In genomic region chr11:80522852-80523251, GRCm38 (mm10) we compare ENCODE assay signal across 13 mouse cellular contexts. TPM values are rescaled to one million over a fixed set of nuclear protein-coding genes. Genes with fewer than 3 reads are reported as not detected.
DNase-seq lines count a peak whose midpoint lies in the region; ATAC-seq and TF ChIP-seq lines count a peak whose summit lies in the region.
"Had no signal": no experiment of that assay in that cellular context is flagged by ENCODE, and none has a peak within 500 bp of the region (broad histone marks: within the 10 kb centered on the region; RNA-seq: fewer than 3 reads in every experiment).

No protein-coding gene starts in this region.

- no peak overlapping the region for H3K27ac ChIP-seq in heart, embryonic 11.5 days (ENCODE audit: low read depth, low read length)
- peak overlapping the region; percentile 81 for H3K27ac ChIP-seq in lung, embryonic 16.5 days (ENCODE audit: low read length)
- peak overlapping the region; percentile 25; the same call in 1 of the 2 replicates for H3K27ac ChIP-seq in liver, embryonic 15.5 days (replicated peaks)
- no peak overlapping the region for H3K27ac ChIP-seq in thymus, adult 2 months (ENCODE audit: control insufficient read depth, insufficient read depth, low read length)
- H3K27ac ChIP-seq: embryonic facial prominence, embryonic 12.5 days; hindbrain, embryonic 13.5 days; neural tube, embryonic 13.5 days had no signal

- H3K4me2 ChIP-seq in heart, embryonic 11.5 days: no peak overlapping the region
- H3K4me2 ChIP-seq in lung, embryonic 16.5 days (ENCODE audit: low read depth, low read length): no peak overlapping the region
- H3K4me2 ChIP-seq in liver, embryonic 15.5 days: no peak overlapping the region
- H3K4me2 ChIP-seq: embryonic facial prominence, embryonic 12.5 days; hindbrain, embryonic 13.5 days; neural tube, embryonic 13.5 days had no signal

- no peak for TF ChIP-seq POLR2A in thymus, adult 2 months (IDR thresholded peaks at IDR 0.05; ENCODE audit: control insufficient read depth, extremely low read depth, insufficient read depth, low read length, poor library complexity)

- H3K36me3 ChIP-seq in heart, embryonic 11.5 days (ENCODE audit: control insufficient read depth, insufficient read depth, low read length): no peaks in the 10 kb centered on the region
- H3K36me3 ChIP-seq in lung, embryonic 16.5 days (ENCODE audit: control insufficient read depth, insufficient read depth, low read length): no peaks in the 10 kb centered on the region
- no peaks in the 10 kb centered on the region for H3K36me3 ChIP-seq in liver, embryonic 15.5 days (replicated peaks)
- H3K36me3 ChIP-seq in thymus, adult 2 months (ENCODE audit: control insufficient read depth, insufficient read depth, low read length): no peaks in the 10 kb centered on the region
- H3K36me3 ChIP-seq: embryonic facial prominence, embryonic 12.5 days; hindbrain, embryonic 13.5 days; neural tube, embryonic 13.5 days had no signal

- no peak for TF ChIP-seq CTCF in thymus, adult 2 months (IDR thresholded peaks at IDR 0.05; ENCODE audit: borderline replicate concordance, control insufficient read depth, extremely low read depth, insufficient read depth, low read length, poor library complexity)

- 27% methylated on average over 2 of the region's 2 CpGs for WGBS in heart, embryonic 11.5 days (ENCODE audit: insufficient replicate concordance)
- WGBS in lung, embryonic 16.5 days: 14% methylated on average over 2 of the region's 2 CpGs
- WGBS in liver, embryonic 15.5 days (ENCODE audit: insufficient replicate concordance): 13% methylated on average over 2 of the region's 2 CpGs
- WGBS in thymus, adult 2 months: 49% methylated on average over 2 of the region's 2 CpGs

- intact Hi-C loops in left cerebral cortex, postnatal 10 days (cut with DNase I): loop anchor here (5.0 kb wide), 1 partner anchor 34 kb away; no protein-coding TSS in a partner anchor

- no peak overlapping the region for H3K9ac ChIP-seq in heart, embryonic 11.5 days (ENCODE audit: low read depth, low read length)
- no peak overlapping the region for H3K9ac ChIP-seq in lung, embryonic 16.5 days (ENCODE audit: low read length)
- H3K9ac ChIP-seq in liver, embryonic 15.5 days: no peak overlapping the region
- H3K9ac ChIP-seq: embryonic facial prominence, embryonic 12.5 days; forebrain, postnatal 0 days; hindbrain, embryonic 13.5 days; neural tube, embryonic 13.5 days had no signal

- DNase-seq in heart, adult 11 months: peak; percentile 91
- DNase-seq in lung, postnatal 14 days: no peak
- DNase-seq in thymus, adult 2 months: no peak
- no peak for DNase-seq in gastrocnemius, adult 8-10 months (ENCODE audit: low spot score in 2 of 2)
- DNase-seq in left cerebral cortex, postnatal 10 days (ENCODE audit: extremely low spot score in 1 of 2, low spot score in 2 of 2): no peak
- DNase-seq: forebrain, postnatal 0 days; spleen, adult 18-20 months had no signal

- no peaks in the 10 kb centered on the region for H3K9me3 ChIP-seq in heart, embryonic 11.5 days (replicated peaks; ENCODE audit: control insufficient read depth, low read length)
- H3K9me3 ChIP-seq in lung, embryonic 16.5 days (ENCODE audit: control insufficient read depth, low read length): no peaks in the 10 kb centered on the region
- H3K9me3 ChIP-seq in liver, embryonic 15.5 days (replicated peaks): no peaks in the 10 kb centered on the region
- H3K9me3 ChIP-seq: embryonic facial prominence, embryonic 12.5 days; hindbrain, embryonic 13.5 days; neural tube, embryonic 13.5 days had no signal

- ATAC-seq in heart, embryonic 11.5 days (replicated peaks; ENCODE audit: insufficient number of reproducible peaks, low FRiP score, low TSS enrichment): no peak
- ATAC-seq in lung, embryonic 16.5 days (ENCODE audit: low read depth): peak; percentile 61; the same call in 1 of the 2 replicates
- ATAC-seq in liver, embryonic 15.5 days (ENCODE audit: insufficient read depth): 0 out of 2 replicates have a peak, but pooled peaks have one; percentile 28
- ATAC-seq: forebrain, postnatal 0 days had no signal

- H3K4me3 ChIP-seq in heart, embryonic 11.5 days (ENCODE audit: low read depth, low read length): no peak overlapping the region
- no peak overlapping the region for H3K4me3 ChIP-seq in lung, embryonic 16.5 days (ENCODE audit: low read length)
- H3K4me3 ChIP-seq in liver, embryonic 15.5 days (replicated peaks): no peak overlapping the region
- no peak overlapping the region for H3K4me3 ChIP-seq in thymus, adult 2 months (ENCODE audit: control insufficient read depth, insufficient read depth, low read length)
- H3K4me3 ChIP-seq: embryonic facial prominence, embryonic 12.5 days; hindbrain, embryonic 13.5 days; neural tube, embryonic 13.5 days had no signal

- H3K4me1 ChIP-seq in heart, embryonic 11.5 days (ENCODE audit: control insufficient read depth, insufficient read depth, low read length): peaks cover 12% of the 10 kb centered on the region
- peaks cover 8% of the 10 kb centered on the region for H3K4me1 ChIP-seq in lung, embryonic 16.5 days (replicated peaks; ENCODE audit: control insufficient read depth, insufficient read depth, low read length)
- H3K4me1 ChIP-seq in liver, embryonic 15.5 days (replicated peaks): peaks cover 9% of the 10 kb centered on the region
- H3K4me1 ChIP-seq in thymus, adult 2 months (replicated peaks; ENCODE audit: control insufficient read depth, insufficient read depth, low read length): 0 out of 2 replicates have a peak, but pooled peaks cover 2% of the 10 kb centered on the region

- no peaks in the 10 kb centered on the region for H3K27me3 ChIP-seq in heart, embryonic 11.5 days (ENCODE audit: control insufficient read depth, insufficient read depth, low read length)
- H3K27me3 ChIP-seq in lung, embryonic 16.5 days (ENCODE audit: control insufficient read depth, insufficient read depth, low read depth, low read length): no peaks in the 10 kb centered on the region
- H3K27me3 ChIP-seq in liver, embryonic 15.5 days: no peaks in the 10 kb centered on the region
- H3K27me3 ChIP-seq in thymus, adult 2 months (ENCODE audit: control insufficient read depth, insufficient read depth, low read length): no peaks in the 10 kb centered on the region
- H3K27me3 ChIP-seq: embryonic facial prominence, embryonic 12.5 days had no signal

RNA-seq across cellular contexts. Expression of gene Cdk5r1, which starts 46.0 kb away (rescaled TPM):
- 0.51 and 0.74 TPM in 2 replicates for polyA plus RNA-seq in heart, embryonic 11.5 days (2014; fragmentation: Nextera tagmentation; extraction: Ambion mirVana)
- 0.67 and 0.79 TPM in 2 replicates for polyA plus RNA-seq in lung, embryonic 16.5 days (2015; fragmentation: Nextera tagmentation; extraction: Ambion mirVana)
- 0.29 and 0.33 TPM in 2 replicates for polyA plus RNA-seq in liver, embryonic 15.5 days (2015; fragmentation: Nextera tagmentation; extraction: Ambion mirVana)
- polyA plus RNA-seq in thymus, adult 2 months (2012; rRNA removed): 10.8 and 12.3 TPM in 2 replicates
- total RNA-seq in gastrocnemius, adult 8-10 months (2022): under 1 TPM; 0.20 to 0.43 (median 0.29) TPM
- 100 to 1,000 TPM; 327 to 329 TPM for total RNA-seq in left cerebral cortex, postnatal 10 days (2021)

Comparison
In these comparisons a context has a peak if more than half of its experiments do, and no peak if none do; other contexts are left out.
1. H3K27ac ChIP-seq: peak in lung, embryonic 16.5 days (single experiment) and liver, embryonic 15.5 days (single experiment); none in heart, embryonic 11.5 days (single experiment) and thymus, adult 2 months (single experiment).